8 mouse cellular contexts compared by ENCODE assay signal in genomic region chr6:83326394-83326736, GRCm38 (mm10). TPM values are rescaled to one million over a fixed set of nuclear protein-coding genes. Genes with fewer than 3 reads are reported as not detected.
DNase-seq lines count a peak whose midpoint lies in the region; ATAC-seq and TF ChIP-seq lines count a peak whose summit lies in the region.

No protein-coding gene starts in this region.

- peaks cover 28% of the 10 kb centered on the region for H3K36me3 ChIP-seq in heart, embryonic 14.5 days (ENCODE audit: control insufficient read depth, insufficient read depth, low read length)
- H3K36me3 ChIP-seq in ES-E14 (ENCODE audit: control insufficient read depth, insufficient read depth, low read length, poor library complexity, severe bottlenecking) (0 out of 2 replicates have a peak, but pooled peaks cover 2% of the 10 kb centered on the region), macrophage (ENCODE audit: inconsistent target) (peaks cover 31% of the 10 kb centered on the region)
- H3K36me3 ChIP-seq in forebrain, postnatal 0 days (ENCODE audit: insufficient read depth), result peaks cover 13% of the 10 kb centered on the region

- H3K4me1 ChIP-seq in heart, embryonic 14.5 days (ENCODE audit: control insufficient read depth in 2 of 2, insufficient read depth in 2 of 2, low read length in 2 of 2), result peaks cover 2 to 13% of the 10 kb centered on the region in 2 experiments
- peaks cover 0 to 7% of the 10 kb centered on the region in 2 experiments; a peak in 2 of 4 replicates for H3K4me1 ChIP-seq in ES-E14 (ENCODE audit: control insufficient read depth in 2 of 2, insufficient read depth in 2 of 2, low read length in 2 of 2, poor library complexity in 1 of 2)
- peaks cover 8% of the 10 kb centered on the region for H3K4me1 ChIP-seq in forebrain, postnatal 0 days (ENCODE audit: insufficient read depth)

- H3K4me2 ChIP-seq in heart, embryonic 14.5 days (ENCODE audit: low read length), result peak overlapping the region; percentile 74
- H3K4me2 ChIP-seq in forebrain, postnatal 0 days (ENCODE audit: low read depth), result peak overlapping the region; percentile 70

- peak overlapping the region; percentile 89 to 93 for H3K27ac ChIP-seq in heart, embryonic 14.5 days (replicated peaks in 1 of 2; ENCODE audit: control insufficient read depth in 1 of 2, insufficient read depth in 1 of 2, low read depth in 2 of 2, low read length in 2 of 2)
- H3K27ac ChIP-seq in ES-E14 (ENCODE audit: insufficient read depth, low read depth, low read length, poor library complexity, severe bottlenecking) (no peak overlapping the region), macrophage (peak overlapping the region; percentile 43)
- H3K27ac ChIP-seq in forebrain, postnatal 0 days (ENCODE audit: low read depth, low read length), result peak overlapping the region; percentile 89

- WGBS in heart, embryonic 14.5 days, result 6% methylated on average over 6 of the region's 6 CpGs
- 4% methylated on average over 6 of the region's 6 CpGs for WGBS in forebrain, postnatal 0 days
- WGBS in macrophage (ENCODE audit: missing documents), result 2% methylated on average over 5 of the region's 6 CpGs

- H3K27me3 ChIP-seq in heart, embryonic 14.5 days (ENCODE audit: control insufficient read depth, insufficient read depth, low read length), result no peaks in the 10 kb centered on the region
- H3K27me3 ChIP-seq in forebrain, postnatal 0 days (ENCODE audit: insufficient read depth, low read length), result no peaks in the 10 kb centered on the region

- intact Hi-C loops in heart, postnatal 36 days (cut with DNase I), result no loop called here
- intact Hi-C loops in left cerebral cortex, postnatal 10 days (cut with DNase I), result loop anchor here (10.0 kb wide), 1 partner anchor 112 kb away; the partner anchor contains the start of gene Slc4a5

- H3K79me2 ChIP-seq in macrophage (ENCODE audit: inconsistent target), result peaks cover 73% of the 10 kb centered on the region

- peak overlapping the region; percentile 69 to 96 for H3K4me3 ChIP-seq in heart, embryonic 14.5 days (ENCODE audit: control insufficient read depth in 1 of 2, insufficient read depth in 1 of 2, low read depth in 1 of 2, low read length in 2 of 2)
- H3K4me3 ChIP-seq in ES-E14 (ENCODE audit: insufficient read depth in 1 of 2, low read depth in 1 of 2, low read length in 2 of 2, poor library complexity in 1 of 2, severe bottlenecking in 1 of 2) (peak overlapping the region; percentile 81 to 95), macrophage (ENCODE audit: inconsistent target) (peak overlapping the region; percentile 93)
- peak overlapping the region; percentile 90 for H3K4me3 ChIP-seq in forebrain, postnatal 0 days (ENCODE audit: low read depth, low read length)

- in situ Hi-C loops in ES-E14 (cut with MboI; ENCODE audit: low sequenced_read_pairs in 2 of 2, unreplicated experiment in 2 of 2), result no loop called here

- DNase-seq in heart, postnatal 36 days, result no peak
- no peak for DNase-seq in ES-E14 (ENCODE audit: low read depth, low spot score)
- no peak for DNase-seq in forebrain, postnatal 0 days
- DNase-seq in left cerebral cortex, postnatal 10 days (ENCODE audit: extremely low spot score in 1 of 2, low spot score in 2 of 2), result no peak
- no peak for DNase-seq in c-Kit-positive CD71-positive TER-119-positive erythroid progenitor cells, embryonic 14.5 days (ENCODE audit: low spot score)
- no peak for DNase-seq in right cerebral cortex, postnatal 10 days (ENCODE audit: low spot score in 2 of 2)

- H3K9me3 ChIP-seq in heart, embryonic 14.5 days (ENCODE audit: control insufficient read depth, low read length), result no peaks in the 10 kb centered on the region
- no peaks in the 10 kb centered on the region for H3K9me3 ChIP-seq in ES-E14 (ENCODE audit: control insufficient read depth, insufficient read depth, low read depth, low read length)
- H3K9me3 ChIP-seq in forebrain, postnatal 0 days (ENCODE audit: low read length), result no peaks in the 10 kb centered on the region

- no peak for ATAC-seq in heart, embryonic 14.5 days (ENCODE audit: insufficient number of reproducible peaks, insufficient read depth, low FRiP score, low read depth)
- ATAC-seq in forebrain, postnatal 0 days, result no peak

- H3K9ac ChIP-seq in heart, embryonic 14.5 days (ENCODE audit: low read length), result peak overlapping the region; percentile 85
- H3K9ac ChIP-seq in ES-E14 (ENCODE audit: insufficient read depth, low read depth, low read length, poor library complexity, severe bottlenecking), result peak overlapping the region; percentile 97
- H3K9ac ChIP-seq in forebrain, postnatal 0 days, result peak overlapping the region; percentile 92

- 0 out of 2 replicates have a peak, but pooled peaks have one; percentile 7 for TF ChIP-seq CTCF in forebrain, postnatal 0 days (IDR thresholded peaks at IDR 0.05; ENCODE audit: low read depth)

TF ChIP-seq in ES-E14, 5 proteins besides CTCF, POLR2A, EP300 and RAD21:
- TF ChIP-seq ZNF384 (IDR thresholded peaks at IDR 0.05; ENCODE audit: low read depth, low read length) (no peak), CHD2 (IDR thresholded peaks at IDR 0.05; ENCODE audit: low read depth, low read length) (no peak), ZC3H11A (IDR thresholded peaks at IDR 0.05; ENCODE audit: borderline replicate concordance, low read depth, low read length) (no peak)

RNA-seq across cellular contexts. Expression of gene Mob1a, which starts 0.5 kb away (rescaled TPM):
- 34.9 and 36.2 TPM in 2 replicates for polyA plus RNA-seq in heart, embryonic 14.5 days (2014; fragmentation: Nextera tagmentation; extraction: Ambion mirVana)
- 10 to 100 TPM; 22.9 to 24.9 TPM for total RNA-seq in heart, postnatal 36 days (2021)
- 32.9 and 53.4 TPM in 2 replicates for total RNA-seq in ES-E14 (2012; rRNA removed)
- 31.0 and 32.4 TPM in 2 replicates for total RNA-seq in forebrain, postnatal 0 days (2014; rRNA removed)
- polyA plus RNA-seq in forebrain, postnatal 0 days (2015; fragmentation: Nextera tagmentation; extraction: Ambion mirVana), result 9.3 and 9.5 TPM in 2 replicates
- total RNA-seq in macrophage (2018; cell fraction: chromatin; rRNA removed), result 10 to 100 TPM; 24.9 to 83.3 (median 52.9) TPM
- 100 to 1,000 TPM; 144 to 242 (median 184) TPM for total RNA-seq in macrophage (2018; cell fraction: cytosol; rRNA removed)
- 100 to 1,000 TPM in 13 of 26 experiments, 10 to 100 TPM in 13; 58.7 to 170 (median 105) TPM for total RNA-seq in macrophage (2018; cell fraction: nucleus; rRNA removed)
- 82.5 to 141 TPM (median 132 TPM) in 3 replicates for polyA plus RNA-seq in macrophage (2018)
- total RNA-seq in left cerebral cortex, postnatal 10 days (2021), result 10 to 100 TPM; 21.0 to 21.6 TPM

RNA-seq across cellular contexts. Expression of gene Mthfd2, which starts 0.7 kb away (rescaled TPM):
- polyA plus RNA-seq in heart, embryonic 14.5 days (2014; fragmentation: Nextera tagmentation; extraction: Ambion mirVana), result 23.2 and 24.1 TPM in 2 replicates
- total RNA-seq in heart, postnatal 36 days (2021), result 1 to 10 TPM; 2.2 to 3.0 TPM
- total RNA-seq in ES-E14 (2012; rRNA removed), result 73.0 and 80.4 TPM in 2 replicates
- total RNA-seq in forebrain, postnatal 0 days (2014; rRNA removed), result 18.6 and 31.9 TPM in 2 replicates
- polyA plus RNA-seq in forebrain, postnatal 0 days (2015; fragmentation: Nextera tagmentation; extraction: Ambion mirVana), result 19.0 and 21.5 TPM in 2 replicates
- 100 to 1,000 TPM in 1 of 26 experiments, 10 to 100 TPM in 15, 1 to 10 TPM in 10; 2.4 to 100 (median 21.9) TPM for total RNA-seq in macrophage (2018; cell fraction: chromatin; rRNA removed)
- total RNA-seq in macrophage (2018; cell fraction: cytosol; rRNA removed), result 100 to 1,000 TPM in 1 of 26 experiments, 10 to 100 TPM in 12, 1 to 10 TPM in 13; 6.3 to 102 (median 34.1) TPM
- total RNA-seq in macrophage (2018; cell fraction: nucleus; rRNA removed), result 10 to 100 TPM in 16 of 26 experiments, 1 to 10 TPM in 10; 2.6 to 88.2 (median 27.9) TPM
- polyA plus RNA-seq in macrophage (2018), result 5.4 to 17.7 TPM (median 8.3 TPM) in 3 replicates
- total RNA-seq in left cerebral cortex, postnatal 10 days (2021), result 10 to 100 TPM in 1 of 2 experiments, 1 to 10 TPM in 1; 8.3 to 10.6 TPM

RNA-seq across cellular contexts. Expression of gene Bola3, which starts 22.6 kb away (rescaled TPM):
- polyA plus RNA-seq in heart, embryonic 14.5 days (2014; fragmentation: Nextera tagmentation; extraction: Ambion mirVana), result 297 and 314 TPM in 2 replicates
- 100 to 1,000 TPM; 329 to 387 TPM for total RNA-seq in heart, postnatal 36 days (2021)
- total RNA-seq in ES-E14 (2012; rRNA removed), result 13.1 and 24.5 TPM in 2 replicates
- total RNA-seq in forebrain, postnatal 0 days (2014; rRNA removed), result 6.6 and 7.7 TPM in 2 replicates
- 50.2 and 55.7 TPM in 2 replicates for polyA plus RNA-seq in forebrain, postnatal 0 days (2015; fragmentation: Nextera tagmentation; extraction: Ambion mirVana)
- total RNA-seq in macrophage (2018; cell fraction: chromatin; rRNA removed), result 10 to 100 TPM in 7 of 26 experiments, 1 to 10 TPM in 19; 1.7 to 19.7 (median 6.9) TPM
- total RNA-seq in macrophage (2018; cell fraction: cytosol; rRNA removed), result 10 to 100 TPM; 22.0 to 49.1 (median 33.5) TPM
- total RNA-seq in macrophage (2018; cell fraction: nucleus; rRNA removed), result 10 to 100 TPM in 7 of 26 experiments, 1 to 10 TPM in 19; 1.6 to 34.3 (median 5.6) TPM
- polyA plus RNA-seq in macrophage (2018), result 21.1 to 56.8 TPM (median 50.5 TPM) in 3 replicates
- total RNA-seq in left cerebral cortex, postnatal 10 days (2021), result 10 to 100 TPM; 33.7 to 36.7 TPM

Comparison
In these comparisons a context has a peak if more than half of its experiments do, and no peak if none do; other contexts are left out.
1. RNA of gene Bola3, which starts 22.6 kb away (total RNA-seq): 329 to 387 TPM in heart, postnatal 36 days; 33.7 to 36.7 TPM in left cerebral cortex, postnatal 10 days, 13.1 to 24.5 TPM in ES-E14 and 6.6 to 7.7 TPM in forebrain, postnatal 0 days; every median in the first group is over 4 times any median in the second.
2. Peak in every context shown above with its lines, with median percentiles within 50 percentile points of each other: H3K4me3 ChIP-seq and H3K9ac ChIP-seq.